Mouse (Mus musculus): ENCODE measurements around the gene Dtx1.

Gene Dtx1

DNA sequence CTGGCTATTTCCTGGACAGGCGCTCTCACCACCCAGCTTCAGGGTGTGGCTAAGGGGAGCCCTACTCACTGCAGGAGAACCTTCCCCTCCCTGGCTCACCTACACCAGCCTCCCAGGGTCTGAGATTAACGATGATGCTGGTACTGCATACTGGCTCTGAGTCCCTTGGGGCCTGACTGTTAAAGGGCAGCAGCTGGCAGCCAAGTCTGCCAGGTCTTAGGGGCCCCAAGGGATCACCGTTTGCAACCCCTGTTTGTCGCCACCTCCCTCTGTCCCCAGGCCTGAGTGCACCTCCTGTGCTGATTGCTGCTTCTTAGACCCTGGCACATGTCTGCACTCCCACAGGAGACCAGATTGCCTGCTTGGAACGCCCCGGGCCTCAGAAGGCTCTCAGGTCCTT is 7.3 kb downstream of the Dtx1 start:
- no peak for DNase-seq (ENCODE audit: inconsistent ontology term)

DNA sequence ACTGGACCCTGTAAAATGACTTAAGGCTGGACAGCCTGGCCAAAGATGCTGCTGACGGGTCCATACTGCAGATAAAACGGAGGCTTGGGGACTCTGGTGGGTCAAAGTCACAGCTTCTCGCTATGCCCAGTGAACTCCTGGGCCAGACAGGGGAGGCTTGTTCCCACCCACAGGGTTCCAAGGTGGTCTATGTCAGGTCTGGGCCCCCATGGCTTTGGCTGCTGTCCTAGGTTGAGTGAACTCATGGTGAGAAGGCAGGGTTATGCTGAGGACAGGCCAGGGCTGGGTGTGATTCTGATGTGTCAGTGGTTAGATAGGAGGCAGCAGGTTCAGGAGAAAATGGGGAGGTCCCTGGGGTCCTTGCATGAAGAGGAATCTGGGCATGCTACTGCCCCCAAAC is 8.1 kb downstream of the Dtx1 start:
- DNase-seq (ENCODE audit: inconsistent ontology term) = no peak

DNA sequence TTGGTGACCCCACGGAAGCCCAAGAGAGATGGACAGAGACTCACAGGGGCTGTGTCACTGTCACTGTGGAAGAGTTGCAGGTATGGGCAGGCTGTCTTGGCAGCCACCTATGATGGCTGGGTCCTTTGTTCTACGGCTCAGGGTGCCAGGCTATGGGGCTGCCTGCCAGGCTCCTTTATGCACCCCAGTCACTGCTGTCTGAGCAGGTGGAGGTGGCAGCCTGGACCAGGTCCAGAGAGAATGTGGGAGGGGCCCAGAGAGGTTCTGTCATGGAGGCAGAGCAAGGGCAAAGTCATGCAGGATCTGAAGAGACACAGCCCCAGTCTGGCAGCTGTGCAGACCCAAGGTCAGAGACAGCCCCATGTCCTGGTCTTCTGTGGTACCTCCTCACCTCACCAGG is 8.8 kb downstream of the Dtx1 start:
- no peak for DNase-seq (ENCODE audit: inconsistent ontology term)

DNA sequence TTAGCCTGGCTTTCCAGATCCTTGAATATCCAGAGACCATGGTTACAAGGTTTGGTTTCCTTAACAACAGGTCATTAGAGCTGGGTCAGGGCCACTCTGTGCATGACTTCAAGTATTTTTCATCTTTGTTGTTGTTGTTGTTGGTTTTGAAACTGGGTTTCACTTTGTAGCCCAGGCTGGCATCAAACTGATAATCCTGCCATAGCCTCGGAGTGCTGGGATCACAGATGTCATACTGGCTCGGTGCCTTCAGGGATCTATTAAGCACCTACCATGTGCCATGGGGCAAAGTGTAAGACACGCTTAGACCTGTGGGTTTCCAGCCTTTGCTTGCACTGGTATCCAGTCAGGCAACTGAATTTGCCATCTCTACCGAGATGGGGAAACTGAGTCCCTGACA is 9.3 kb downstream of the Dtx1 start:
- no peak for DNase-seq (ENCODE audit: inconsistent ontology term)

DNA sequence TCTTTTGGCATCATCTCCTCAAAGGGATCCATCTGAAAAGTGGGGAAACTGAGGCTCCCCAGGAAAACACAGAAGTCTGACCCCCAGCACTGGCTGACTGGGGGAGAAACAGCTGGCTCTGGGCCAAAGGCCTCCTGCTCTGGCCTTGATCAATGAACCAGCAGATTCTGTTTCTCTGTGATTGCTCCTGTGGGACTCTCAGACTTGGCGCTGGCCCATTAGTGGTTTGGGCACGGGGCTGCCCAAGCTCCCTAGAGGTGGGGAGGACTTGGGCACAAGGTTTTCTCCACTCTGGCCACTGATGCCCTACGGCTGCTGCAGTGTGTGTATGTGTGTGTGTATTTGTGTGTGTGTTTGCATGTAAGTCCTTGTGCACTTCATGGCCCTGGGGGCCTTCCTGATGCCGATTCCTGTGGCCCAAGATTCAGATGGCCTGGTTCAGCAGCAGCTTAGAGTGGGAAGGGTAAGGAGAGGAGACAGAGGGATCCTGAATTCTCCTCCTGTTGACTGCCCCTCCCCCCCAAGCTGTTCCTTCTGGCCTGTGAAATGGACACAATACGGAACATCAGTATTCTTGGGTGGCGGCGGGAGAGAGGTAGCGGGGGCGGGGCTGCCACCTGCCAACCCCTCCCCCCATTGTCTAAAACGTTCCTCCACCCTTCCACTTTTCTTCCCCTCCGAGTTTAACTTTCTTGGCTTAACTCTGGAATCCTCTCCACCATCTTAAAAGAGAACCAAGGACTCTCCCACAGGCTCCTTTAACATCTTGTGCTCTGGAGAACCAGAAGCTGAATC is 10.5 kb downstream of the Dtx1 start:
- no peak for DNase-seq (ENCODE audit: inconsistent ontology term)

DNA sequence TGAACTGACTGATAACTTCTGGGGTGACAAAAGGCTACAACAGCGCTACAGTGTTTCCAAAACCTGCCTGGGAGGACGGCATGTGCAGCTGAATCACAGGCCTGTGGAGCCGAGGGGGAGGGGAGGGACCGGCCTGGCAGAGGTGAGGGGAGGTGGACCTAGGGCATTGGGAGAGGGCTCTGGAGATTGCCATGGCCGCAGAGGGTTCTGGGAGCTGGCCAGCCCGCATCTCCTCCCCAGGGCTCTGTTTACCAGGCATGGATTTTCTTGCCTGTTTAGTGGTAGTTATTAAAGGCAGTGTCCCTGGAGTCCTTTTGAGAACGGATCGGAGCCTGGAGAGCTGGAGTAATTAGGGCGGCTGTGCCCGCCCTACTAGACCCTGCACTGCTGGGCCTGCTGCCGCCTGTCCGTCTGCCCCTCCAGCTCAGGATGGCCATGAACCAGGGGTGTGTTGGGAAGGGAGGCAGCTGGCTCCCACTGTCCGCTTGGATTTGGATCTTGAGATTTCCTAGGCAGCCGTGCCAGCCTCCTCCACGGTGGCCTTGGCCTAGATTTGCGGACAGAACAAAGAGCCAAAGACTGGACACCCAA is 12.8 kb downstream of the Dtx1 start:
- DNase-seq (ENCODE audit: inconsistent ontology term) = peak; percentile 73

DNA sequence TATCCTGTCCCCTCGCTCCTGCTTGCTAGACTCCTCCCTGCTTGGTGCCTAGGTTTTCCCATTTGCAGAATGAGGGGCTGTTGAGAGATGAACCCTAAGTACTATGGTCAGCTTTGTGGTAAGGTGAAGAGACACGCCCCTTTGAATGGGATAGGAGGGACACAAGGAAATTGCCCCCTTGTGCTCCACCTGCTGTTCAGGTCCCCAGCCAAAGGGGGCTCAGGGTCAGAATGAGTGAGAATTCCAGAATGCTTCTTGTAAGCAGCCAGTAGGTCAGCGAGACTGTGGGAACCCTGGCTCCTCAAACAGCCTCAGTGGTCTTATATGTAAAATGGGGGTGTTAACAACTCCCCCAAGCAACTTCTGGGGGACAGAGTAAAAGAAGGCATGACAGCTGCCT is 13.5 kb downstream of the Dtx1 start:
- no peak for DNase-seq (ENCODE audit: inconsistent ontology term)

DNA sequence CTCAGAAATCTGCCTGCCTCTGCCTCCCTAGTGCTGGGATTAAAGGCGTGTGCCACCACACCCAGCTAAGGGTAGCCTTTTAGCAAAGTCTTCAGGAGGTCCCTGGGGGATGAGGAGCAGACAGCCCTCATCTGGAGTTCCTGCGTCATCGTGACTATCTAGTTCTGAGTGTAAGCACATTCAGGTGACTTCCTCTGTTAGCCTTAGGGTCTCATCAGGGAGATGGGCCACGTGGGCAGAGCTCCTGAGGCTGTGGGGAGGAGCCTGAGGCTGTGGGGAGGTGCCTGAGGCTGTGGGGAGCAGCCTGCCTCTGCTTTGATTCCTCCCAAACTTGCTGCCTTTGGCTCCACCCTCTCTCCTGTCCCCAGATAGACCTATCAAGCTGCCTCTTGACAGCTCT is 14.9 kb downstream of the Dtx1 start:
- DNase-seq (ENCODE audit: inconsistent ontology term) = no peak

DNA sequence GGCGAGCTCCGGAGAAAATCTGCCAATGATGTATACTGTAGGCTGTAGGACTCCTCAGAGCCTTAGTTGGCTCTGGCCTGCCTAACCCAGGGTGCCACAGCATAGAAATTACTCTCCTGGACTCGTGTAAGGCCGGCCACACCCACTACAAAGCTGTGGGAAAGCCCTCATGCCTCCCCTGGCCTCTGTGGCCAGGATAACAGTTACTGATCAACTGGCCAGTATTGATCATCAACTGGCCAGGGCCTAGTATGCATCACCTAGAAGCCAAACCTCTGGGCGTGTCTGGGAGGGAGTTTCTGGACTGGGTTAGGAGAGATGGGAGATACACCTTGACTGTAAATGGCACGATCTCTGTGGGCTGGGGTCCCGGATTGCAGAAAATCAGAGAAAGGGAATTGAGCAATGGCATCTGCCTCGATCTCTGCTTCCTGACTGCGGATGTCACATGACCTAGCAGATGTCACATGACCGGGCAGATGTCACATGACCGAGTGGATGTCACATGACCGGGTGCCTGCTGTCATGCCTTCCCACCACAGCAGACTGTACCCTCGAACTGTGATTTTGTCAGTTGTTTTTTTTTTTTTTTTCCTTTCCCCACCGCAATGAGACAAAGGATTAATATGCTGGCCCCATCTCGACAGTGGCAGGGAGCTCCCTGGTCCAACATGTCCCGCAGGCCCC is 15.5 kb downstream of the Dtx1 start:
- no peak for DNase-seq (ENCODE audit: inconsistent ontology term)

DNA sequence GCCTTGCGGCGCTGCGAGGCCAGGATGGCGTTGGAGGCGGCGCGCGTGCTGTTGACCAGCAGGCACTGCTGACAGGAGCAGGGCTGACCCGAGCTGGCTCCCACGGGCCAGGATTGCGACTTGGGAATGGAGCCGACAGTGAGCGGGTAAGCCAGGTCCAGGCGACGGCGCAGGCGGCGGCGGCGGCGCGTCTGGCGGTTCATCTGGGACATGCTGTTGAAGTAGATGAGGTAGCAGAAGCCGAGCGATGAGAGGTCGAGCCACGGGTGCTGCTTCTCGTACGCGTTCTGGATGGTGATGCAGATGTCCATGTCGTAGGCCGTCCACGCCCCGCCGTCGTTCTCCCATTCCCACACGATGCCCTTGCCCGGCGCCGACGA is 17.0 kb downstream of the Dtx1 start:
- no peak for DNase-seq (ENCODE audit: inconsistent ontology term)

DNA sequence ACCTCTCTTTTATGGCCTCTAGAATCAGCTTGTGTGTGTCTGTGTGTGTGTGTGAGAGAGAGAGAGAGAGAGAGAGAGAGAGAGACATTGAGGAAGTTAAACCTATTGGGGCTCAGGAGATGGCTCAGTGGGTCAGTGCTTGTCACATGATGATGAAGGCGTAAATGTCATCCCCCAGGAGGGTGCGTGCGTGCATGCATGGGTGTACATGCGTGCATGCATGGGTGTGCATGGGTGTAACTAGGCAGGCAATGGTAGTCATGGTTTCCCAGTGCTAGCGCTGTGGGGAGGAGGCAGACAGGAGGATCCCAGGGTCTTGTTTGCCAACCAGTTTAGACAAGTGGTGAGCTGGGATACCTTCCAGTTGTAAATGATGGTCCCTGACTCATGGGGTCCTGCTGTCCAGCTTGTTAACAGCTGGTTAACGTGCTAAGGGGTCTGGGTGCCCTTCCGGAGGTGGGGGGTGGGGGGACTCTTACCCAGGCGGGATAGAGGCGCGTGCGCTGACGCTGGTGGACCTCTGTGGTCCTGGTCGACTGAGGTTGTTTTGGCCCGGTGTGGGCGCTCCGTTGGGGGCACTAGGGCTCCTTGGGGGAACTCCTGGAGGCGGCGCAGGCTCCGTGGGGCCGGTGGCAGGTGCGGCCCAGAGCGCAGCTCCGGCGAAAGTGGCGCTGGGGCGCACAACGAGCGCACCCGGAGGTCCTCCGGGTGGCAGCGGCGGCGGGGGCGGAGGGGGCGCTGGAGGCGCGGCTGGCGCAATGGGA is 17.6 kb downstream of the Dtx1 start:
- DNase-seq (ENCODE audit: inconsistent ontology term) = no peak

DNA sequence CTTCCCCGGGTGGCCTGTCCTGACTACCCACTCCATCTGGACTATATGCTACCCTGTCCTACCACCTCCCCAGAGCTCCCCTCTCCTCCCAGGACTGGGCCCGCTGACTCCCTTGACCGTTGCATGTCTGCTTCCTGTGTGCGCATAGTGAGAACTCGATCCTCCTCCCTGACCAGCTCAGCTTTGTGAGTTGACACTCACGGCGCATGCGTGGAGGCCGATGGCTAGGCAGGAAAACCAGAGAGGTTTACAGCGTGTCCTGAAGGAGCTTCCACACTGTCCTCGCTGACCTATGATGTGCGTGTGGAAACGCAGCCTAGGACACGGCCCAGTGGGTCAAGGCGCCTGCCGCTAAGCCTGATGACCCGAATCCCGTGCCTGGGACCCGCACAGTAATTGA is 19.7 kb downstream of the Dtx1 start:
- no peak for DNase-seq (ENCODE audit: inconsistent ontology term)

DNA sequence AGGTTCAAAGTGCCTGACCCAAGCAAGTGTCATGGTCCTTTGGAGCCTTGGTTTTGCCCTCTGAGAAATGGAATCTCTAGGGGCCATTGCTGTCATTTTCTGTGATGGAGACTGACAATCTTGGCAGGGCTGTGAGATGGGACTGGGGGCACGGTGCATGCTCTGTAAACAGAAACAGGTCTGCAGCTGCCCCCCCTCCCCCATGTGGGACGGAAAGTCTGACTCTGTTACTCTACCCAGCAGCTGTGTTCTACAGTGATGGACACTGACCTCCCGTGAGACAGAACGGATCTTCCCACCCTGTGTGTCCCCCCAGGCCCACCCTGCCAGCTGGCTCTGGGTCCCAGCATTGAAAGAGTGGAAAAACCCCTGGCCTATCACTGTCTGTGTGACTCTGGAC is 21.3 kb downstream of the Dtx1 start:
- no peak for DNase-seq (ENCODE audit: inconsistent ontology term)

DNA sequence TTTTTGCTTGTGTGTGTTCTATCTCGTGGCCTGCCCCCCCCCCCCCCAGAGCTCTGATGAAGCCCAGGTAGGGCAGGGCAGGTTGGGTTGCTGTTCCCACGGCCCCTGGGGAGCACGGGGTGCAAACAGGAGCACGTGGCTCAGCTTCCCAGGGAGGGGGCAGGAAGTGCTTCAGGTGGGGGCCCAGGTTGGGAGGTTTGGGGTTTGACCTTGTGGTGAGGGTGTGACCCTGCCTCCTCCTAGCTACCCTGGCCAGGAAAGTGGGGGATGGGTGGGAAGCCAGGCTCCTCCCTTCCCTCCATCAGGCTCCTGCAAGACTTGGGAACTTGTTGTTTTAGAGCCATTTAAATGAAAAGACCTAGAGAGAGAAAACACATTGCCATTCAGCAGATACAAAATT is 23.3 kb downstream of the Dtx1 start:
- no peak for DNase-seq (ENCODE audit: inconsistent ontology term)

DNA sequence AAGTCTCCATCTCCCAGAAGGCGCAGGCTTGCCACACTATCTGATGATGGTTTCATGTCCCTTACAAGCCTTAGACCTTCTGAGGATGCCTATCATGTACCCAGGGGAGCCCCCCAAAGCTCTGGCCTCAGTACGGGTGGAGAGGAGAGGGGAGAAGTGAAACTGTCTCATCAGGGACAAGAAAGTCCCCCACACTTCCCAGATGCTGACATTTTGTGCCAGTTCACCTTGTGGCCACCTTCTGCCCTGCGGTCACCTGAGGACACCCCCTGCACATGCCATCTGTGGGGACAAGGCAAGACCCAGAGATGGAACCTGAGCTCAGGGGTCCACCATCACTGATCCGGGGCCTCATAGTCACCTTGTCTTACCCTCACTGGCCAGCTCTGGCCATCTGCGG is 23.8 kb downstream of the Dtx1 start:
- DNase-seq (ENCODE audit: inconsistent ontology term) = no peak

DNA sequence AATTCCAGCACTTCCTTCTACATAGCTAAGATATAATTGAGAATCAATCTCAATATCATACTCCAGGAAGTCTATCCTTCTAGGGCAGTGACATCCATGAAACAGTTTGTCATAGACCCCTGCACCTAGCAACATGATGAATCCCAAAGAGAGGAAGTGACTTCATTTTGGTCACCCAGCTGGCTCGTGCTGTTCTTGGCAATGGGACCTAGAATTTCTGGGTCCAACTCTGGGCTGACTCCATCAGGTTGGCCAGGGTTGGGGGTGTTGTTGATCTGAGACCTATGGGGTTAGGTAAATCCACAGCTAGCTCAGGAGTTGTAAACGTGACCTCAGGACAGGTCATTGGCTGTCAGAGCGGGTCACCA is 24.3 kb downstream of the Dtx1 start:
- no peak for DNase-seq (ENCODE audit: inconsistent ontology term)

DNA sequence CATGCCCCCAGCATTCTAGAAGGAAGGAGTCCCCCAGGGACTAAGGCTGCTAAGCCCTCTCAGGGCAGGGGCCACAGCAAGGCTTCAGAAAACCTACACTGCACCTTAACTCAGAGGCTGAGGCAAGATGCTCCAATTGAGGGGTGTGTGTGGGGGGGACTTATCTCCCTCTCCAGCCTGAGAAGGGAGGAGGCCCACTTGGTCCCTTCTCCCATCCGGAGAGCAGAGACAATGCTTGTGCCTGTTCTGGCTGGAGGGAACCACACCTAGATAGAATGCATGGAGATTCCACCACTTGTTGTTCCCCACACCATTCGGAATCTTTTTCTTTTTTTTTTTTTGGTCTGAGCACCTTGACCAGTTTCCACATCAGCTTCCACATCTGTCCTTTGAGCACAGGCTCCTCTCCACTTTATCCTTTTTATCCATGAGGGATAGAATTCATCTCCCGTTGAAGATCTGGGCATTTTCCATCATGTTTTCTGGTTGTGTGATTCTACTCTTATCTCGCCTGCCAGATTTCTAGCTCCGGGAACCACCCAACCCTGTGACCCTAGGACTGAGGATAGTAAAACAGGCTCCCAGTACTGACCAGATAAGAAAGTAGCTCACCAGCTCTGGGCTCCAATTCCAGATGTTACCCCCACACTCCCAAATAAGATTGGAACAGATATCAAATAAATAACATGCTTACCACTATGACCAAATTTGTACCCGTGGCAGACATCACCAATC is 24.8 kb downstream of the Dtx1 start:
- DNase-seq (ENCODE audit: inconsistent ontology term) = no peak

DNA sequence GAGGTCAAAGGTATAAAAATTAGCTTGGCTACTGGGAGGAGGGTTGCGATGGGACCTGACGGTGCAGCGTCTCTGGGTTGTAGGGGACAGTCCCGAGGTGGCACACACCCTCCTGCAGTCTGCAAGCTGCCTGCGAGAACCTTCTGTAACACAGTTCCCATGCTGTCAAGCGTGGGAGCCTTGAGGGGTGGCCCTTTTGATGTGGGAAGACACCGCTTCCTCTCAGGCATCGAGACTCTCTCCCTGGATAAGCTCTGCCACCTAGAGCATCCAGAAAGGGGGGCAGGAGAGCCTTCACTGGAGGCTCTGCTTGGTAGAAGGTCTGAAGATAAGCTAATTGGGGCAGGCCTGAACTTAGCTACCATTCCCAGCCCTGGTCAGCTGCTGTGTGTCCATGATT is 26.0 kb downstream of the Dtx1 start:
- no peak for DNase-seq (ENCODE audit: inconsistent ontology term)

DNA sequence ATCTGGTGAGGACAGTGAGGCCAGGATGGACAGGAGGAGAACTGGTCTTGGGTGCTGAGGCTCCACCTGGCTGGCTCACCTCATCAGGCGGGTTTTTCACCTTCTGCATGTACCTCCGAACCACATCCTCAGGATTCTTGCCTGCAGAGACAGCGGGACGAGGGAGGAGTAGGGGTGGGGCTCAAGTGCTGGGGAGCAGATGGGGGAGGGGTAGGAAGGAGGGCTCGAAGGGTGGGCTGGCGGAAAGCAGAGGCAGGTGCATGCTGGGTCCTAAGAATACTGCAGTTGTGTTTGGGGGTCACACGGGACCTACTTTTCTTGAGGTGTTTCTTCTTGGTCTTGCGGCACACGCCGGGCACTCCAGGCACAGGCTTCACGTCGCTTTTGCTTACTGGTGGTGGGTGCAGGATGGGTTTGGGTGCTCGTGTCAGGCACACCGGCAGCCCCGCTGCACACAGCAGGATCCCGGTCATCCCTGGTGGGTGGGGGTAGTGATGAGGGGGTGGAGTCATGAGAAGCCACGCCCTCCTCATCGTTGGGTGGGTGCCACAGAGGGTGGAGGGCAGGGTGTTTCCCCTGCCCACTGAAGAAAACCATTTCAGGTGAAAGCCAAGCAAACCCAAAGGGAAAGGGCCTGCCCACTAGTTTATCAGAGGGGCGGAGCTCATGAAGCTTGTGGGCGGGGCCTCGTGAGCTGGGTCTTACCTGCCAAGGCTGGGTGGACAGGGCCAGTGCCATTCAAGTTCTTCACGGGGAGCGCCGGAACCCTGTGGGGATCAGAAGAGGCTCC is 28.6 kb downstream of the Dtx1 start:
- no peak for DNase-seq (ENCODE audit: inconsistent ontology term)

DNA sequence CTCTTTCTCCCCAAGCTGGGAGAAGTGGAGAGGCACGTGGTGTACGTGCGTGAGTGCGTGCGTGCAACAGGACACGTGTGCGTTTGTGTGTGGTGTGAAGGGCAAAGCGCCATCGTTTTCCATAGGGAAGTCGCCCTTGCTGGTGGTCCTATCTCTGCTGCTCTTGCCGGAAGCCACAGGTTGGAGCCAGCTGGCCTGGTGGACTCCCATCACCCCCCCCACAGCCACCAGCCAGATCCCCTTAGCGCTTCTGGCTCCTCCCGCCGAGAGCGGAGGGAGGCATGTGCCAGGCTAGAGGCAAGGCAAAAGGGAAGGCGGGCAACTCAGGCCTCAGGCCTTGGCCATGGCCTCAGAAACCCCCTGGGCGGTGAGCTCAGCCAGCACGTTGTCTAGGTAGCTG is 30.8 kb downstream of the Dtx1 start:
- DNase-seq (ENCODE audit: inconsistent ontology term) = no peak
